Mouse (Mus musculus): ENCODE results near the gene Dhx57. TPM values are rescaled to one million over a fixed set of nuclear protein-coding genes. Genes with fewer than 3 reads are reported as not detected.
"Not testable (repeated sequence)": the region's sequence is repeated elsewhere in the genome, so short reads cannot be mapped to it uniquely, and the experiment has no call there.

The Dhx57 gene
- polyA plus RNA-seq, 1 experiment from 2014 or later = 55.1 TPM

DNA sequence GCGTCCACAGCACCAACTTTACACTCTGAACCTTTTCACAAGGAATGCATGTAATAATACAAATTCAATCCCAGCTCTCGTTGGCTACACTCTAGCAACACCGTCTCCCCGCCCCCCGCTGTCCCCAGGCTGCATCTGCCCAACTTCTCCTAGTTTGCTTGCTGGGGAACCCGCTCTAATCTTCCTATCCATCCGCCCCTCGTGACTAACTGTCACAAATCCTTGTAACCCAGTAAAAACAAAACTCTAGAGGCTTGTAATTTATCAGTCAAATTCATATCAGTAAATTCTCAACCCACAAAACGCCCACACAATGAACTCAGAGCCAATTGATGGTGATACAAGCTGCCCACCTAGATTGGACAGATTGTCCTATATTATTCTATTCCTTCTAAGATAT is 69.1 kb downstream of the Dhx57 start:
- no peaks in the 10 kb centered on the region for H3K36me3 ChIP-seq
- H3K9me3 ChIP-seq = no peaks in the 10 kb centered on the region
- no peaks in the 10 kb centered on the region for H3K27me3 ChIP-seq
- no peak for ATAC-seq (ENCODE audit: low FRiP score, low read depth)
- H3K27ac ChIP-seq (replicated peaks) = no peak overlapping the region
- peaks cover 8% of the 10 kb centered on the region for H3K4me1 ChIP-seq (replicated peaks)
- H3K4me3 ChIP-seq = no peak overlapping the region
- no peak overlapping the region for H3K9ac ChIP-seq
- H3K4me2 ChIP-seq = no peak overlapping the region
- WGBS = 68% methylated on average over 9 of the region's 9 CpGs

DNA sequence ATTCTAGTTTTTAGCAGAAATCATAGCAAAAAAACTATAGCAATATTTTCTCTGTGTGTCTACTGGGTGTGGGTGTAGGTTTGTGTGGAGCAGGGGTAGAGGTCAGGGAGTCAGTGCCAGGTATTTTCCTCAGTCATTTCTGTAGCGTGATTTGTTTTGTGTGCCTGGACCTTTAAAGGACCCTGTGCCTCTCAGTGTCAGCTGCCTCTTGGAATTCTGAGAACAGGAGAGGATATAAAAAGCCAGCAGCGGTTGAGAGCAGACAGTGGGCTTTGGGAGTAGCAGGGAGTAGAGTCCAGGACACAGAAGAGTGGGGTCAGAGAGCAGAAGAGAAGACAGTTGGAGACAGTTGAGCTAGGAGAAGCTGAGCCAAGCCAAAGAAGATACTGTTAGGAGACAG is 70.1 kb downstream of the Dhx57 start:
- H3K9ac ChIP-seq = no peak overlapping the region
- H3K4me1 ChIP-seq (replicated peaks) = peaks cover 8% of the 10 kb centered on the region
- H3K27ac ChIP-seq (replicated peaks) = no peak overlapping the region
- H3K9me3 ChIP-seq = no peaks in the 10 kb centered on the region
- no peak overlapping the region for H3K4me2 ChIP-seq
- H3K4me3 ChIP-seq = no peak overlapping the region
- H3K36me3 ChIP-seq = no peaks in the 10 kb centered on the region
- no peaks in the 10 kb centered on the region for H3K27me3 ChIP-seq
- WGBS = 68% methylated on average over 2 of the region's 2 CpGs
- no peak for ATAC-seq (ENCODE audit: low FRiP score, low read depth)

DNA sequence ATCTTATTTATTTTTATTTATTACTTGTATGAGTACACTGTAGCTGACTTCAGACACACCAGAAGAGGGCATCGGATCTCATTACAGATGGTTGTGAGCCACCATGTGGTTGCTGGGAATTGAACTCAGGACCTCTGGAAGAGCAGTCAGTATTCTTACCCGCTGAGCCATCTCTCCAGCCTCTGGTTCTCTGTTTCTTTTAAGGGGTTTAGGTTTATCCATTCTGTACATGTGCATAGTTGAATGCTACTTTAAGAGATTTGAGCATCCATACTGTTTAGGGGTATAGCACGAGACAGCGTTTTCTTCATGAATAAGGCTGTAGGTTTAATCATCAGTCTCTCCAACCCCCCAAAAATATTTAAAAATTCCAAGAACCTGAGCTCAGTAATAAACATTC is 76.3 kb downstream of the Dhx57 start:
- not testable (repeated sequence) for H3K9me3 ChIP-seq; ATAC-seq (ENCODE audit: low FRiP score, low read depth); H3K4me3 ChIP-seq

DNA sequence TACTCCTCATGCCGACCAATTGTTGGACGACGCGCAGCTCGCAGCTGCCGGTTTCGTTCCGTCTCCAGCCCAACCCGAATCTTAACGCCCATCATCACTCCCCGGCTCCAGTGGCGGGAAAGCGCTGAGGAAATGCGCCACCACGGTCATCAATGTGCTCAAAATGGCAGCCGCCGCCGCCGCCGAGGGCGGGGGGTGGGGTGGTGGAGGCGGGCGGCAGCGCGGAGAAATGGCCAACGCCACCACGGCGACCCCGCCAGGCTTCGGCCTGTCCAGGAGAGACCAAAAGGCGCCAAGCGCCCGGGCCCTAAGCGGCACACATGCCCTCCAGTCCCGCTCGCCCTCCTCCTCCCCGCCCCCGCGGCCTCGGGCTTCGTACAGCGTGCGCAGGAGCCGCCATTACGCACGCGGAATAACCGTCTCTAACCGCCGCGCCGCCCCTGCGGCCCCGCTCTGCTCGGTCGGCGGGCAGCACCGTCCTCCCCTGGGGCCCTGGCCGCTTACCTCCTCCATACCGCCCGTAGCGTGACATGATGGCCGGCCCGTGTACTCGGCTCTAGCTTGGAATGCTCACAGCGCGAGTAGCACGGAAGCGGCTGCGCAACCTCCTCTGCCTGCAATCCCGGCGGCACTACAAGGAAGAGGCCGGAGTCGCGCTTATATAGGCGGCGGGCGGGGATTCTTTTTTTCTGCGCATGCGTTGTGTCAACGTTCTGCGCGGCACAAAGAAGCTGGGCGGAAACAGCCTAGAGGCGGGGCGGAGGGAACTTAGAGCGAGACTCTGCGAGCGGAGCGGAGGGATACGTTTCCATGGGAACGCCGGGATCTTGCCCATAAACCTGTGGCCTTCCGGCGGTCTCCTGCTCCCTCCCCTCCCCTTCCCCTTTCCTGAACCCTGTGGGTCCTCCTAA is 83.3 kb downstream of the Dhx57 start, which contains the start of the genes Srsf7 and Ttc39d:
TSS of gene Srsf7 (minus strand) at position 637 of the 911 bp plus-strand sequence.
TSS of gene Ttc39d (plus strand) at position 790 of the 911 bp plus-strand sequence.
- peak; percentile 95 for ATAC-seq (ENCODE audit: low FRiP score, low read depth)
- WGBS = under 1% methylated on average over 84 of the region's 95 CpGs
- H3K4me3 ChIP-seq = peak within 1 kb of the TSS; percentile 96

More for the DNA sequence above, 76.3 kb downstream of the Dhx57 start:
- H3K4me1 ChIP-seq (replicated peaks); H3K9ac ChIP-seq; H3K4me2 ChIP-seq; H3K27ac ChIP-seq (replicated peaks); H3K36me3 ChIP-seq; H3K27me3 ChIP-seq: not testable (repeated sequence)
- 89% methylated on average over 4 of the region's 4 CpGs for WGBS

DNA sequence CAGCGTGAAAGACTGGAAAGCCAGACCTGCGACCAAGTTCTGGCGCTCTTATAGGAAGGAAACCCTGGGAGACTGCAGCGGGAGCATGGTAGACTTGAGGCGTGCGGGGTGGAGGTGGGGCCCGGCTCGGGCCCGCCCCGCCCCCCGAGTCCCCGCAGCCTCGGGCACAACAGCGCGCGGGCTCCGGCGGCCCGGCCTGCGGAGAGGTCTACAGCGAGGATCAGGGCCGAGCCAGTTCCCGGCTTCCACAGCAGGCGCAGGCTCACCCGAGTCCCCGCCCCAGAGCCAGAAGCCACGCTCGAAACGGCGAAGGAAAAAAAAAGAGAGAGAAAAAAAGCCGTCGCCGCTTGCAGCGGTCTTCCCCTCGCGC is 84.0 kb downstream of the Dhx57 start:
- H3K36me3 ChIP-seq = peaks cover 31% of the 10 kb centered on the region
- H3K4me2 ChIP-seq = peak overlapping the region; percentile 94
- peak; percentile 71 for ATAC-seq (ENCODE audit: low FRiP score, low read depth)
- H3K9me3 ChIP-seq = no peaks in the 10 kb centered on the region
- WGBS = under 1% methylated on average over 36 of the region's 36 CpGs
- H3K27ac ChIP-seq (replicated peaks) = peak overlapping the region; percentile 97
- peaks cover 14% of the 10 kb centered on the region for H3K4me1 ChIP-seq (replicated peaks)
- H3K4me3 ChIP-seq = peak overlapping the region; percentile 96
- peak overlapping the region; percentile 81 for H3K9ac ChIP-seq
- no peaks in the 10 kb centered on the region for H3K27me3 ChIP-seq

More for the DNA sequence above, 83.3 kb downstream of the Dhx57 start, which contains the start of the genes Srsf7 and Ttc39d:
- Histone ChIP-seq H3K9me3 (no peaks in the 10 kb centered on the region), H3K36me3 (peaks cover 25% of the 10 kb centered on the region), H3K4me2 (peak within 1 kb of the TSS; percentile 94), H3K4me1 (replicated peaks) (peaks cover 14% of the 10 kb centered on the region), H3K27me3 (no peaks in the 10 kb centered on the region), H3K9ac (peak within 1 kb of the TSS; percentile 81), H3K27ac (replicated peaks) (peak within 1 kb of the TSS; percentile 97)

DNA sequence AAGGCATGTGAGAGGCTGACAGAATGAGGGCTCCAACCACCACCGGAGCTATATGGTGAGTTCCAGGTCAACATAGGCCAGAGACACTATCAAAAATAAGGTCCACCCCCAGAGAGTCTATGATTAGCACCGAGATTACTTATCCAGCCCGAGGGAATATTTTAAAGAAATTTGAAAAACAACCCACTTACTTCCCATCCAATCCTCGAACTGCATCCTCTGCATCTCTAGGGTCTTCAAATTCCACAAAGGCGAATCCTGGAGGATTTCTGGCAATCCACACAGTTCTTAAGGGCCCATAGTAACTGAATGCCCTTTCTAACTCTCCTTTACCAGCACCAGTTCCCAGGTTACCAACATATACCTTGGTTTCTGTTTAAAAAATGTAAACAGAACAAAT is 84.6 kb downstream of the Dhx57 start:
- Histone ChIP-seq H3K27ac (replicated peaks) (peak overlapping the region; percentile 97), H3K27me3 (no peaks in the 10 kb centered on the region), H3K9ac (peak overlapping the region; percentile 81), H3K36me3 (peaks cover 35% of the 10 kb centered on the region), H3K4me3 (peak overlapping the region; percentile 96), H3K4me2 (peak overlapping the region; percentile 94), H3K4me1 (replicated peaks) (peaks cover 14% of the 10 kb centered on the region), H3K9me3 (no peaks in the 10 kb centered on the region)
- 28% methylated on average over 5 of the region's 5 CpGs for WGBS
- no peak for ATAC-seq (ENCODE audit: low FRiP score, low read depth)

DNA sequence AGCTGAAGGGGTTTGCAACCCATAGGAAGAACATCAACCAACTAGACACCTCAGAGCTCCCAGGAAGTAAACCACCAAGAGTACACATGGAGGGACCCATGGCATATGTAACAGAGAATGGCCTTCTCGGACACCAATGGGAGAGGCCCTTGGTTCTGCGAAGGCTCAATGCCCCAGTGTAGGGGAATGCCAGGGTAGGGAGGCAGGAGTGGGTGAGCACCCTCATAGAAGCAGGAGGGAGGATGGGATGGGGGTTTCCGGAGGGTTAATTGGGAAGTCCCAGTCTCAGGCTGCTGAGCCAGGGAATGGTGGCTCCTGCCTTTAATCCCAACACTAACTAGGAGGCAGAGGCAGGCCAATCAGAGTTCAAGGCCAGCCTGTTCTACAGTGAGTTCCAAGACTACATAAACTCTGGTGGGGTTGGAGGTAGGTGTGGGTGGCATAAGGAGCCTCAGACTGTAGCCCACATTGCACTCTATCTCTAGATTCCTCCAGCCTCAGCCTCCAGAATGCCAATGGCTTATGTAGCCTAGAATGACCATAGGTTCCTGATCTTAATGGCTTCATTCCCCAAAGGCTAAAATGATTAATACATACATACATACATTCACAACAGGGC is 91.0 kb downstream of the Dhx57 start:
- Histone ChIP-seq H3K4me1 (replicated peaks) (no peaks in the 10 kb centered on the region; the same call in 1 of the 2 replicates), H3K4me2 (no peak overlapping the region), H3K4me3 (no peak overlapping the region), H3K9me3 (no peaks in the 10 kb centered on the region), H3K27me3 (no peaks in the 10 kb centered on the region), H3K9ac (no peak overlapping the region), H3K27ac (replicated peaks) (no peak overlapping the region), H3K36me3 (peaks cover 62% of the 10 kb centered on the region)
- 91% methylated on average over 3 of the region's 3 CpGs for WGBS
- ATAC-seq (ENCODE audit: low FRiP score, low read depth) = peak; percentile 42; the same call in 1 of the 2 replicates

DNA sequence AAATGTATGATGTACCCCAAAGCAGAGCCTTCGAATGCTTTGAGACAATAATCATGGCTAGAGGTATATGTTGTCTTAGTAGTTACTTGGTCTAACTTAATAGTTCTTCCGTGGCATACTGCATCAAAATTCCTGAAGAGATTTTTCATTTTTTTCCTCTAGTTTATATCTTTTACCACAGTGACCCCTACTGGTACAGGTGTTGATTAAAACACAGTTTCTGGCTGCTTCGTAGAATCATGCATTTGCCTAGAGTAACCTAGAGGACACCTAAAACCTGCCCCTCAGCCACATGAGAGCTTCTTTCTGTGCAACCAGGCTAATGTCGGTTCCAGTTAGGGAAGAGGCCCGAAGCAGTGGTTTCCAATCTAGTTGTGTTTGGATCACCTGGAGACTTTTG is 97.2 kb downstream of the Dhx57 start:
- 65% methylated on average over 5 of the region's 5 CpGs for WGBS
- peak; percentile 25; the same call in 1 of the 2 replicates for ATAC-seq (ENCODE audit: low FRiP score, low read depth)
- Histone ChIP-seq H3K27ac (replicated peaks) (no peak overlapping the region), H3K36me3 (peaks cover 26% of the 10 kb centered on the region), H3K4me3 (no peak overlapping the region), H3K4me1 (replicated peaks) (no peaks in the 10 kb centered on the region), H3K27me3 (no peaks in the 10 kb centered on the region), H3K9me3 (no peaks in the 10 kb centered on the region), H3K4me2 (no peak overlapping the region), H3K9ac (no peak overlapping the region)

Other genes with a start within 250 kb of the Dhx57 start
- gene Hnrnpll, start 228.1 kb downstream of the Dhx57 start, polyA plus RNA-seq (2015; fragmentation: Nextera tagmentation; extraction: Ambion mirVana) = 58.6 and 62.1 TPM in 2 replicates
- 2.1 and 2.2 TPM in 2 replicates for gene Galm, start 163.0 kb downstream of the Dhx57 start, polyA plus RNA-seq (2015; fragmentation: Nextera tagmentation; extraction: Ambion mirVana)
- 372 and 395 TPM in 2 replicates for gene Srsf7, start 83.2 kb downstream of the Dhx57 start, polyA plus RNA-seq (2015; fragmentation: Nextera tagmentation; extraction: Ambion mirVana)
- gene Ttc39d, start 83.0 kb downstream of the Dhx57 start, polyA plus RNA-seq (2015; fragmentation: Nextera tagmentation; extraction: Ambion mirVana) = 0.08 and 0.29 TPM in 2 replicates
- gene Gemin6, start 66.0 kb downstream of the Dhx57 start, polyA plus RNA-seq (2015; fragmentation: Nextera tagmentation; extraction: Ambion mirVana) = 17.6 and 23.8 TPM in 2 replicates
- gene Morn2, start 273 bp downstream of the Dhx57 start, polyA plus RNA-seq (2015; fragmentation: Nextera tagmentation; extraction: Ambion mirVana) = 54.2 and 56.9 TPM in 2 replicates
- 4.7 and 5.0 TPM in 2 replicates for gene Arhgef33, start 16.9 kb upstream of the Dhx57 start, polyA plus RNA-seq (2015; fragmentation: Nextera tagmentation; extraction: Ambion mirVana)
- 3.0 and 3.2 TPM in 2 replicates for gene Gm10190, start 83.1 kb upstream of the Dhx57 start, polyA plus RNA-seq (2015; fragmentation: Nextera tagmentation; extraction: Ambion mirVana)
- gene Sos1, start 190.0 kb upstream of the Dhx57 start, polyA plus RNA-seq (2015; fragmentation: Nextera tagmentation; extraction: Ambion mirVana) = 8.2 and 8.4 TPM in 2 replicates

Measured in hindbrain, embryonic 15.5 days (tissue).